Mouse (Mus musculus): ENCODE results near the gene Asic2. TPM values are rescaled to one million over a fixed set of nuclear protein-coding genes. Genes with fewer than 3 reads are reported as not detected.

The Asic2 gene
- polyA plus RNA-seq, 1 experiment from 2014 or later: not detected

- peaks cover 25% of the 10 kb centered on the region for H3K4me1 ChIP-seq (replicated peaks)
- H3K4me3 ChIP-seq: peak overlapping the region; percentile 55
- H3K27me3 ChIP-seq: peaks cover 82% of the 10 kb centered on the region
- no peak overlapping the region for H3K9ac ChIP-seq
- H3K27ac ChIP-seq: no peak overlapping the region
- no peak; the same call in 1 of the 2 replicates for ATAC-seq (replicated peaks; ENCODE audit: insufficient number of reproducible peaks, insufficient read depth, low FRiP score, low read depth)
- peak overlapping the region; percentile 93 for H3K4me2 ChIP-seq
- under 1% methylated on average over 57 of the region's 57 CpGs for WGBS
- no peaks in the 10 kb centered on the region for H3K36me3 ChIP-seq
- no peaks in the 10 kb centered on the region for H3K9me3 ChIP-seq (replicated peaks)
Observed at GRCm38 (mm10) chr11:81153161-81153840, 815.0 kb downstream of the Asic2 start.

GRCm38 (mm10) chr11:81152460-81153160 lies 815.6 kb downstream of the Asic2 start:
- ATAC-seq (replicated peaks; ENCODE audit: insufficient number of reproducible peaks, insufficient read depth, low FRiP score, low read depth): peak; percentile 59
- H3K9ac ChIP-seq: peak overlapping the region; percentile 31
- H3K36me3 ChIP-seq: no peaks in the 10 kb centered on the region
- H3K27ac ChIP-seq: no peak overlapping the region
- H3K4me1 ChIP-seq (replicated peaks): peaks cover 25% of the 10 kb centered on the region
- peaks cover 89% of the 10 kb centered on the region for H3K27me3 ChIP-seq
- H3K4me2 ChIP-seq: peak overlapping the region; percentile 93
- H3K4me3 ChIP-seq: peak overlapping the region; percentile 55
- H3K9me3 ChIP-seq (replicated peaks): no peaks in the 10 kb centered on the region
- WGBS: under 1% methylated on average over 53 of the region's 55 CpGs

- no peak for ATAC-seq (replicated peaks; ENCODE audit: insufficient number of reproducible peaks, insufficient read depth, low FRiP score, low read depth)
- Histone ChIP-seq H3K4me1 (replicated peaks) (peaks cover 25% of the 10 kb centered on the region), H3K4me3 (peak overlapping the region; percentile 55), H3K36me3 (no peaks in the 10 kb centered on the region), H3K27ac (no peak overlapping the region), H3K4me2 (peak overlapping the region; percentile 93), H3K27me3 (peaks cover 89% of the 10 kb centered on the region), H3K9me3 (replicated peaks) (no peaks in the 10 kb centered on the region), H3K9ac (peak overlapping the region; percentile 31)
- WGBS: under 1% methylated on average over 42 of the region's 42 CpGs
Observed at GRCm38 (mm10) chr11:81152021-81152385, 816.3 kb downstream of the Asic2 start.

GRCm38 (mm10) chr11:81151286-81152020 lies 816.8 kb downstream of the Asic2 start:
- Histone ChIP-seq H3K9ac (no peak overlapping the region), H3K4me2 (peak overlapping the region; percentile 93), H3K4me3 (peak overlapping the region; percentile 55), H3K36me3 (no peaks in the 10 kb centered on the region), H3K4me1 (replicated peaks) (peaks cover 25% of the 10 kb centered on the region), H3K9me3 (replicated peaks) (no peaks in the 10 kb centered on the region), H3K27ac (no peak overlapping the region), H3K27me3 (peaks cover 85% of the 10 kb centered on the region)
- ATAC-seq (replicated peaks; ENCODE audit: insufficient number of reproducible peaks, insufficient read depth, low FRiP score, low read depth): no peak
- WGBS: 5% methylated on average over 36 of the region's 36 CpGs

GRCm38 (mm10) chr11:81150621-81151020 lies 817.6 kb downstream of the Asic2 start:
- no peak for ATAC-seq (replicated peaks; ENCODE audit: insufficient number of reproducible peaks, insufficient read depth, low FRiP score, low read depth)
- no peak overlapping the region for H3K4me2 ChIP-seq
- H3K36me3 ChIP-seq: no peaks in the 10 kb centered on the region
- H3K27me3 ChIP-seq: peaks cover 77% of the 10 kb centered on the region
- no peak overlapping the region for H3K27ac ChIP-seq
- H3K9me3 ChIP-seq (replicated peaks): no peaks in the 10 kb centered on the region
- no peak overlapping the region for H3K4me3 ChIP-seq
- peaks cover 25% of the 10 kb centered on the region for H3K4me1 ChIP-seq (replicated peaks)
- H3K9ac ChIP-seq: no peak overlapping the region
- whole genome bisulfite sequencing: 67% methylated on average over 8 of the region's 8 CpGs

GRCm38 (mm10) chr11:81148423-81148822 lies 819.8 kb downstream of the Asic2 start:
- H3K4me2 ChIP-seq: no peak overlapping the region
- no peaks in the 10 kb centered on the region for H3K36me3 ChIP-seq
- no peak overlapping the region for H3K27ac ChIP-seq
- no peak for ATAC-seq (replicated peaks; ENCODE audit: insufficient number of reproducible peaks, insufficient read depth, low FRiP score, low read depth)
- H3K9ac ChIP-seq: no peak overlapping the region
- no peak overlapping the region for H3K4me3 ChIP-seq
- peaks cover 21% of the 10 kb centered on the region for H3K4me1 ChIP-seq (replicated peaks)
- H3K9me3 ChIP-seq (replicated peaks): no peaks in the 10 kb centered on the region
- H3K27me3 ChIP-seq: peaks cover 55% of the 10 kb centered on the region
- 63% methylated on average over 10 of the region's 10 CpGs for WGBS

GRCm38 (mm10) chr11:81146574-81147157 lies 821.6 kb downstream of the Asic2 start:
- Histone ChIP-seq H3K27ac (no peak overlapping the region), H3K4me2 (no peak overlapping the region), H3K4me3 (no peak overlapping the region), H3K9ac (no peak overlapping the region), H3K4me1 (replicated peaks) (peaks cover 3% of the 10 kb centered on the region), H3K27me3 (peaks cover 38% of the 10 kb centered on the region), H3K9me3 (replicated peaks) (no peaks in the 10 kb centered on the region), H3K36me3 (no peaks in the 10 kb centered on the region)
- ATAC-seq (replicated peaks; ENCODE audit: insufficient number of reproducible peaks, insufficient read depth, low FRiP score, low read depth): no peak
- 69% methylated on average over 9 of the region's 9 CpGs for WGBS

GRCm38 (mm10) chr11:81135141-81135540 lies 833.1 kb downstream of the Asic2 start:
- no peak overlapping the region for H3K9ac ChIP-seq

GRCm38 (mm10) chr11:81133950-81134349 lies 834.3 kb downstream of the Asic2 start:
- H3K27me3 ChIP-seq: no peaks in the 10 kb centered on the region
- no peak for ATAC-seq (replicated peaks; ENCODE audit: insufficient number of reproducible peaks, insufficient read depth, low FRiP score, low read depth)
- no peak overlapping the region for H3K27ac ChIP-seq
- no peak overlapping the region for H3K4me2 ChIP-seq
- no peak overlapping the region for H3K4me3 ChIP-seq
- WGBS: 24% methylated on average over 5 of the region's 5 CpGs
- H3K4me1 ChIP-seq (replicated peaks): no peaks in the 10 kb centered on the region
- no peaks in the 10 kb centered on the region for H3K36me3 ChIP-seq
- no peak overlapping the region for H3K9ac ChIP-seq
- H3K9me3 ChIP-seq (replicated peaks): no peaks in the 10 kb centered on the region

More at GRCm38 (mm10) chr11:81135141-81135540, 833.1 kb downstream of the Asic2 start:
- no peak overlapping the region for H3K4me3 ChIP-seq
- no peaks in the 10 kb centered on the region for H3K4me1 ChIP-seq (replicated peaks)
- no peaks in the 10 kb centered on the region for H3K36me3 ChIP-seq
- H3K4me2 ChIP-seq: no peak overlapping the region
- no peak overlapping the region for H3K27ac ChIP-seq
- H3K27me3 ChIP-seq: no peaks in the 10 kb centered on the region
- 61% methylated on average over 4 of the region's 4 CpGs for WGBS
- no peaks in the 10 kb centered on the region for H3K9me3 ChIP-seq (replicated peaks)
- no peak for ATAC-seq (replicated peaks; ENCODE audit: insufficient number of reproducible peaks, insufficient read depth, low FRiP score, low read depth)

GRCm38 (mm10) chr11:81132669-81133068 lies 835.6 kb downstream of the Asic2 start:
- H3K9ac ChIP-seq: no peak overlapping the region
- no peaks in the 10 kb centered on the region for H3K9me3 ChIP-seq (replicated peaks)
- no peaks in the 10 kb centered on the region for H3K36me3 ChIP-seq
- H3K4me1 ChIP-seq (replicated peaks): no peaks in the 10 kb centered on the region
- H3K27ac ChIP-seq: no peak overlapping the region
- no peaks in the 10 kb centered on the region for H3K27me3 ChIP-seq
- WGBS: 85% methylated on average over 7 of the region's 7 CpGs
- no peak for ATAC-seq (replicated peaks; ENCODE audit: insufficient number of reproducible peaks, insufficient read depth, low FRiP score, low read depth)
- no peak overlapping the region for H3K4me2 ChIP-seq
- H3K4me3 ChIP-seq: no peak overlapping the region

GRCm38 (mm10) chr11:81124363-81124762 lies 843.9 kb downstream of the Asic2 start:
- no peak for ATAC-seq (replicated peaks; ENCODE audit: insufficient number of reproducible peaks, insufficient read depth, low FRiP score, low read depth)
- Histone ChIP-seq H3K4me1 (replicated peaks) (no peaks in the 10 kb centered on the region), H3K36me3 (no peaks in the 10 kb centered on the region), H3K27ac (no peak overlapping the region), H3K27me3 (no peaks in the 10 kb centered on the region), H3K9me3 (replicated peaks) (no peaks in the 10 kb centered on the region), H3K4me3 (no peak overlapping the region), H3K4me2 (no peak overlapping the region), H3K9ac (no peak overlapping the region)
- 87% methylated on average over 6 of the region's 6 CpGs for WGBS

All from heart, embryonic 15.5 days (tissue).